7 mouse cellular contexts compared by ENCODE assay signal in the genomic region with DNA sequence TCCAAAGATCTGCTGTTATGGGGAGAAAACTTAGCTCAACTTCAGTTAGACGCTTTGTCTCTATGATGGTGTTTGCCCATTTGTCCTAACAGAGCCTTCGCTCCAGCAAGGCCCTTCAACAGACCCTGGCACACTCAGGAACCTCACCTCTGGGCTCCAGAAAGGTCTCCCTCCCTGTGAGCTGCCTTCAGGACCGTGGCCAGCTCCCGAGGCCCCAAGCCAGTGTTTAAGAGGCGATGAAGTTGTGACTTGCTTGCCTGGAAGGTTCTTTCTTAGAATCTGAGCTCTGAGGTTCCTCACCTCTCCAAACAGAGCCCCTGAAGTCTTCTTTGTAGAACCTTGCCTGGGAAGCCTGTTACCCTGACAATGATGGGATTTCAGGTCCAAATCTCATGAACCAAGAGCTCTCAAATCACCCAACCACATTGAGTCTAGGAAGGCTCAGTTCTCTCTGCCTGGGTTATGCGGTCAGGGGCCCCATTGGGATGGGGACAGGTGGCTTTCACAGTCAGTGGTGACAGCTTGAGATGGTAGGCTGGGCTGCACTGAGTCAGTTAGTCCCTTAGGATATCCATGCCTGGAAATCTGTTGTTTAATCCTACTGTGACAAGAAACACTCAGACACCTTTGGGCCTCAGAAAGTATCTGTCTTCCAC. TPM values are rescaled to one million over a fixed set of nuclear protein-coding genes. Genes with fewer than 3 reads are reported as not detected.
DNase-seq lines count a peak whose midpoint lies in the region; ATAC-seq and TF ChIP-seq lines count a peak whose summit lies in the region.

No protein-coding gene starts in this region.

- intact Hi-C loops in left cerebral cortex, adult 2 months (cut with DNase I), result loop anchor here (5.0 to 10.0 kb wide), 3 partner anchors 73 to 650 kb away; no protein-coding TSS in a partner anchor
- intact Hi-C loops in left cerebral cortex, postnatal 4 days (cut with DNase I), result loop anchor here (5.0 to 10.0 kb wide), 2 partner anchors 268 to 420 kb away; no protein-coding TSS in a partner anchor
- intact Hi-C loops in left cerebral cortex, postnatal 36 days (cut with DNase I), result loop anchor here (5.0 kb wide), 3 partner anchors 98 to 223 kb away; no protein-coding TSS in a partner anchor

- H3K27ac ChIP-seq in left cerebral cortex, adult 2 months, result peak overlapping the region; percentile 97
- peak overlapping the region; percentile 40 for H3K27ac ChIP-seq in forebrain, embryonic 13.5 days
- H3K27ac ChIP-seq in midbrain, embryonic 14.5 days (replicated peaks; ENCODE audit: low read depth, low read length), result peak overlapping the region; percentile 88; the same call in 1 of the 2 replicates
- no peak overlapping the region for H3K27ac ChIP-seq in kidney, embryonic 15.5 days

- DNase-seq in left cerebral cortex, adult 2 months (ENCODE audit: extremely low spot score in 1 of 2, low spot score in 2 of 2), result peak in 1 of 2 experiments; percentile 14
- DNase-seq in left cerebral cortex, postnatal 4 days, result no peak
- peak; percentile 71 for DNase-seq in adrenal gland, postnatal 14 days
- no peak for DNase-seq in midbrain, embryonic 14.5 days
- no peak for DNase-seq in left cerebral cortex, postnatal 36 days (ENCODE audit: low spot score in 2 of 2)

- no peaks in the 10 kb centered on the region for H3K9me3 ChIP-seq in forebrain, embryonic 13.5 days (replicated peaks)
- H3K9me3 ChIP-seq in midbrain, embryonic 14.5 days (ENCODE audit: control insufficient read depth, low read length), result no peaks in the 10 kb centered on the region
- no peaks in the 10 kb centered on the region for H3K9me3 ChIP-seq in kidney, embryonic 15.5 days (replicated peaks)

- 43% methylated on average over 6 of the region's 6 CpGs for WGBS in forebrain, embryonic 13.5 days
- 44% methylated on average over 6 of the region's 6 CpGs for WGBS in midbrain, embryonic 14.5 days
- 40% methylated on average over 6 of the region's 6 CpGs for WGBS in kidney, embryonic 15.5 days

- H3K9ac ChIP-seq in forebrain, embryonic 13.5 days, result peak overlapping the region; percentile 53
- peak overlapping the region; percentile 89; the same call in 1 of the 2 replicates for H3K9ac ChIP-seq in midbrain, embryonic 14.5 days (replicated peaks; ENCODE audit: low read length)
- H3K9ac ChIP-seq in kidney, embryonic 15.5 days, result no peak overlapping the region

- no peak for TF ChIP-seq CTCF in left cerebral cortex, adult 2 months (IDR thresholded peaks at IDR 0.05)

- no peaks in the 10 kb centered on the region for H3K27me3 ChIP-seq in forebrain, embryonic 13.5 days
- H3K27me3 ChIP-seq in midbrain, embryonic 14.5 days (ENCODE audit: control insufficient read depth, insufficient read depth, low read length), result no peaks in the 10 kb centered on the region
- H3K27me3 ChIP-seq in kidney, embryonic 15.5 days, result peaks cover 37% of the 10 kb centered on the region

- peak overlapping the region; percentile 78 for H3K4me2 ChIP-seq in forebrain, embryonic 13.5 days
- peak overlapping the region; percentile 63 for H3K4me2 ChIP-seq in midbrain, embryonic 14.5 days (ENCODE audit: low read length)
- no peak overlapping the region for H3K4me2 ChIP-seq in kidney, embryonic 15.5 days

- H3K4me3 ChIP-seq in left cerebral cortex, adult 2 months, result peak overlapping the region; percentile 83
- peak overlapping the region; percentile 84 for H3K4me3 ChIP-seq in forebrain, embryonic 13.5 days
- peak overlapping the region; percentile 73 for H3K4me3 ChIP-seq in midbrain, embryonic 14.5 days (replicated peaks; ENCODE audit: low read depth, low read length)
- no peak overlapping the region for H3K4me3 ChIP-seq in kidney, embryonic 15.5 days (replicated peaks)

- H3K36me3 ChIP-seq in forebrain, embryonic 13.5 days (ENCODE audit: poor library complexity, severe bottlenecking), result no peaks in the 10 kb centered on the region
- H3K36me3 ChIP-seq in midbrain, embryonic 14.5 days (ENCODE audit: control insufficient read depth, insufficient read depth, low read length), result 0 out of 2 replicates have a peak, but pooled peaks cover 3% of the 10 kb centered on the region
- no peaks in the 10 kb centered on the region for H3K36me3 ChIP-seq in kidney, embryonic 15.5 days

- no peak for ATAC-seq in forebrain, embryonic 13.5 days
- ATAC-seq in midbrain, embryonic 14.5 days (ENCODE audit: low FRiP score, low TSS enrichment), result no peak
- ATAC-seq in kidney, embryonic 15.5 days (replicated peaks; ENCODE audit: low FRiP score), result no peak

- peaks cover 40% of the 10 kb centered on the region for H3K4me1 ChIP-seq in forebrain, embryonic 13.5 days
- peaks cover 31% of the 10 kb centered on the region for H3K4me1 ChIP-seq in midbrain, embryonic 14.5 days (ENCODE audit: control insufficient read depth, insufficient read depth, low read length)
- H3K4me1 ChIP-seq in kidney, embryonic 15.5 days, result peaks cover 17% of the 10 kb centered on the region

RNA-seq across cellular contexts. Expression of a gene that starts 2.3 kb away (rescaled TPM):
- 1,000 to 10,000 TPM; 1,521 to 1,595 TPM for total RNA-seq in left cerebral cortex, adult 2 months (2021)
- total RNA-seq in left cerebral cortex, postnatal 4 days (2021), result 100 to 1,000 TPM; 417 to 489 TPM
- 32.3 and 37.4 TPM in 2 replicates for total RNA-seq in adrenal gland, postnatal 14 days (2021)
- polyA plus RNA-seq in forebrain, embryonic 13.5 days (2015; fragmentation: Nextera tagmentation; extraction: Ambion mirVana), result 122 and 136 TPM in 2 replicates
- polyA plus RNA-seq in midbrain, embryonic 14.5 days (2014; fragmentation: Nextera tagmentation; extraction: Ambion mirVana), result 295 and 301 TPM in 2 replicates
- 1,000 to 10,000 TPM; 1,516 to 1,769 TPM for total RNA-seq in left cerebral cortex, postnatal 36 days (2021)
- polyA plus RNA-seq in kidney, embryonic 15.5 days (2015; fragmentation: Nextera tagmentation; extraction: Ambion mirVana), result 15.0 and 16.9 TPM in 2 replicates

Comparison
In these comparisons a context has a peak if more than half of its experiments do, and no peak if none do; other contexts are left out.
1. RNA of a gene that starts 2.3 kb away (total RNA-seq): 1,516 to 1,769 TPM in left cerebral cortex, postnatal 36 days, 1,521 to 1,595 TPM in left cerebral cortex, adult 2 months and 417 to 489 TPM in left cerebral cortex, postnatal 4 days; 32.3 to 37.4 TPM in adrenal gland, postnatal 14 days; every median in the first group is over 10 times any median in the second.